Mouse (Mus musculus): ENCODE results near the gene Bach2.

DNA sequence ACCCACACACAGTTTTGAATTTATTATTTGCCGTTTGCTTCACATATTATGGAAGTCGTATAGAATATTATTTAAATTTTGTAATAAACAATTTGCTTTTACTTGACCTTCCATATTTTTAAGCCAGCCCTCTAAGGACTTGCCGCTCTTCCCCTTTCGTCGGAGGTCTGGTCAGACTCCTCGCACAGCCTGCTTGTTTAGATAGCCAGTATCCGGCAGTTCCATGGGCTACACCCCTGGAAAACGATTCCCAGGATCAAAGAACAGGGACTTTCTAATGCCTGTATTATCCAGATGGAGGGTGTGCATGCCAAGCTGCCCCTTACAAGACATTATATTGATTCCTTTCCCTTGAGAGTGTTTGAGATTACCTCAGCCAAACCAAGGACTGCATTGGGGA is 113.8 kb downstream of the Bach2 start:
- no peak for TF ChIP-seq EP300 (IDR thresholded peaks at IDR 0.05; ENCODE audit: insufficient read depth, low read depth, low read length)
- no peak for TF ChIP-seq POLR2A (IDR thresholded peaks at IDR 0.05; ENCODE audit: insufficient read depth, low read length)
- TF ChIP-seq CTCF (IDR thresholded peaks at IDR 0.05; ENCODE audit: low read depth, low read length) = no peak
